Mouse (Mus musculus): ENCODE measurements at regions not wholly inside any gene's neighbourhood (a gene's known extent, or its start where the extent isn't known, plus 50 kb on each side); places are given as distances from the start of the nearest gene placed in this dataset.

- H3K36me3 ChIP-seq (ENCODE audit: control insufficient read depth, insufficient read depth), result no peaks in the 10 kb centered on the region
- H3K4me1 ChIP-seq (replicated peaks; ENCODE audit: control insufficient read depth, insufficient read depth, low read length), result no peaks in the 10 kb centered on the region
- H3K4me2 ChIP-seq (replicated peaks; ENCODE audit: low read depth), result no peak overlapping the region
- ATAC-seq, result no peak
- WGBS, result 84% methylated on average over 3 of the region's 3 CpGs
- no peak for TF ChIP-seq CTCF (IDR thresholded peaks at IDR 0.05; ENCODE audit: low read depth)
- no peak overlapping the region for H3K4me3 ChIP-seq (ENCODE audit: low read depth, low read length)
- no peak overlapping the region for H3K9ac ChIP-seq (ENCODE audit: low read depth, low read length)
- H3K27me3 ChIP-seq (replicated peaks; ENCODE audit: control insufficient read depth, insufficient read depth, low read length), result no peaks in the 10 kb centered on the region
- no peak overlapping the region for H3K27ac ChIP-seq (ENCODE audit: low read depth, low read length)
- no peaks in the 10 kb centered on the region for H3K9me3 ChIP-seq (ENCODE audit: control insufficient read depth)
Measured at GRCm38 (mm10) chr7:68911562-68911961, 162.5 kb upstream of the Arrdc4 start.

- 89% methylated on average over 1 of the region's 1 CpGs for WGBS
- no peaks in the 10 kb centered on the region for H3K27me3 ChIP-seq (replicated peaks; ENCODE audit: control insufficient read depth, insufficient read depth, low read length)
- no peak for ATAC-seq
- H3K36me3 ChIP-seq (ENCODE audit: control insufficient read depth, insufficient read depth), result no peaks in the 10 kb centered on the region
- no peak overlapping the region for H3K4me3 ChIP-seq (ENCODE audit: low read depth, low read length)
- H3K9me3 ChIP-seq (ENCODE audit: control insufficient read depth), result no peaks in the 10 kb centered on the region
- no peak overlapping the region for H3K4me2 ChIP-seq (replicated peaks; ENCODE audit: low read depth)
- H3K4me1 ChIP-seq (replicated peaks; ENCODE audit: control insufficient read depth, insufficient read depth, low read length), result no peaks in the 10 kb centered on the region
- H3K9ac ChIP-seq (ENCODE audit: low read depth, low read length), result no peak overlapping the region
- H3K27ac ChIP-seq (ENCODE audit: low read depth, low read length), result no peak overlapping the region
- no peak for TF ChIP-seq CTCF (IDR thresholded peaks at IDR 0.05; ENCODE audit: low read depth)
Measured at GRCm38 (mm10) chr7:68909694-68910093, 160.7 kb upstream of the Arrdc4 start.

GRCm38 (mm10) chr7:68908401-68908834 lies 159.4 kb upstream of the Arrdc4 start:
- no peak for TF ChIP-seq CTCF (IDR thresholded peaks at IDR 0.05; ENCODE audit: low read depth)
- 28% methylated on average over 1 of the region's 1 CpGs for WGBS

GRCm38 (mm10) chr7:68907867-68908266 lies 158.8 kb upstream of the Arrdc4 start:
- TF ChIP-seq CTCF (IDR thresholded peaks at IDR 0.05; ENCODE audit: low read depth), result no peak
- ATAC-seq, result no peak

More at GRCm38 (mm10) chr7:68908401-68908834, 159.4 kb upstream of the Arrdc4 start:
- Histone ChIP-seq H3K27me3 (replicated peaks; ENCODE audit: control insufficient read depth, insufficient read depth, low read length) (no peaks in the 10 kb centered on the region), H3K36me3 (ENCODE audit: control insufficient read depth, insufficient read depth) (no peaks in the 10 kb centered on the region), H3K4me2 (replicated peaks; ENCODE audit: low read depth) (no peak overlapping the region), H3K27ac (ENCODE audit: low read depth, low read length) (no peak overlapping the region), H3K9me3 (ENCODE audit: control insufficient read depth) (no peaks in the 10 kb centered on the region), H3K4me1 (replicated peaks; ENCODE audit: control insufficient read depth, insufficient read depth, low read length) (no peaks in the 10 kb centered on the region), H3K4me3 (ENCODE audit: low read depth, low read length) (no peak overlapping the region), H3K9ac (ENCODE audit: low read depth, low read length) (no peak overlapping the region)
- no peak for ATAC-seq

GRCm38 (mm10) chr7:68906771-68907395 lies 157.8 kb upstream of the Arrdc4 start:
- no peaks in the 10 kb centered on the region for H3K9me3 ChIP-seq (ENCODE audit: control insufficient read depth)
- H3K27ac ChIP-seq (ENCODE audit: low read depth, low read length), result no peak overlapping the region
- TF ChIP-seq CTCF (IDR thresholded peaks at IDR 0.05; ENCODE audit: low read depth), result no peak
- 87% methylated on average over 8 of the region's 8 CpGs for WGBS
- H3K4me1 ChIP-seq (replicated peaks; ENCODE audit: control insufficient read depth, insufficient read depth, low read length), result no peaks in the 10 kb centered on the region
- no peaks in the 10 kb centered on the region for H3K27me3 ChIP-seq (replicated peaks; ENCODE audit: control insufficient read depth, insufficient read depth, low read length)
- H3K9ac ChIP-seq (ENCODE audit: low read depth, low read length), result no peak overlapping the region
- no peak overlapping the region for H3K4me2 ChIP-seq (replicated peaks; ENCODE audit: low read depth)
- H3K4me3 ChIP-seq (ENCODE audit: low read depth, low read length), result no peak overlapping the region
- no peak for ATAC-seq
- H3K36me3 ChIP-seq (ENCODE audit: control insufficient read depth, insufficient read depth), result no peaks in the 10 kb centered on the region

More at GRCm38 (mm10) chr7:68907867-68908266, 158.8 kb upstream of the Arrdc4 start:
- no peaks in the 10 kb centered on the region for H3K4me1 ChIP-seq (replicated peaks; ENCODE audit: control insufficient read depth, insufficient read depth, low read length)
- H3K27ac ChIP-seq (ENCODE audit: low read depth, low read length), result no peak overlapping the region
- H3K9me3 ChIP-seq (ENCODE audit: control insufficient read depth), result no peaks in the 10 kb centered on the region
- H3K9ac ChIP-seq (ENCODE audit: low read depth, low read length), result no peak overlapping the region
- WGBS, result 79% methylated on average over 7 of the region's 7 CpGs
- H3K27me3 ChIP-seq (replicated peaks; ENCODE audit: control insufficient read depth, insufficient read depth, low read length), result no peaks in the 10 kb centered on the region
- no peak overlapping the region for H3K4me2 ChIP-seq (replicated peaks; ENCODE audit: low read depth)
- H3K36me3 ChIP-seq (ENCODE audit: control insufficient read depth, insufficient read depth), result no peaks in the 10 kb centered on the region
- no peak overlapping the region for H3K4me3 ChIP-seq (ENCODE audit: low read depth, low read length)

GRCm38 (mm10) chr7:68905793-68906192 lies 156.8 kb upstream of the Arrdc4 start:
- Histone ChIP-seq H3K36me3 (ENCODE audit: control insufficient read depth, insufficient read depth) (no peaks in the 10 kb centered on the region), H3K4me3 (ENCODE audit: low read depth, low read length) (no peak overlapping the region), H3K9me3 (ENCODE audit: control insufficient read depth) (no peaks in the 10 kb centered on the region), H3K9ac (ENCODE audit: low read depth, low read length) (no peak overlapping the region), H3K27me3 (replicated peaks; ENCODE audit: control insufficient read depth, insufficient read depth, low read length) (no peaks in the 10 kb centered on the region), H3K4me1 (replicated peaks; ENCODE audit: control insufficient read depth, insufficient read depth, low read length) (no peaks in the 10 kb centered on the region), H3K4me2 (replicated peaks; ENCODE audit: low read depth) (no peak overlapping the region), H3K27ac (ENCODE audit: low read depth, low read length) (no peak overlapping the region)
- WGBS, result 88% methylated on average over 4 of the region's 4 CpGs
- no peak for TF ChIP-seq CTCF (IDR thresholded peaks at IDR 0.05; ENCODE audit: low read depth)
- no peak for ATAC-seq

GRCm38 (mm10) chr7:68886173-68886572 lies 137.1 kb upstream of the Arrdc4 start:
- Histone ChIP-seq H3K4me1 (replicated peaks; ENCODE audit: control insufficient read depth, insufficient read depth, low read length) (no peaks in the 10 kb centered on the region), H3K27ac (ENCODE audit: low read depth, low read length) (no peak overlapping the region), H3K36me3 (ENCODE audit: control insufficient read depth, insufficient read depth) (no peaks in the 10 kb centered on the region), H3K4me3 (ENCODE audit: low read depth, low read length) (no peak overlapping the region), H3K4me2 (replicated peaks; ENCODE audit: low read depth) (no peak overlapping the region), H3K27me3 (replicated peaks; ENCODE audit: control insufficient read depth, insufficient read depth, low read length) (no peaks in the 10 kb centered on the region), H3K9me3 (ENCODE audit: control insufficient read depth) (no peaks in the 10 kb centered on the region), H3K9ac (ENCODE audit: low read depth, low read length) (no peak overlapping the region)
- no peak for ATAC-seq
- TF ChIP-seq CTCF (IDR thresholded peaks at IDR 0.05; ENCODE audit: low read depth), result no peak

Data from intestine, postnatal 0 days (tissue).